Mouse (Mus musculus) hematopoietic stem cell, adult 5-6 weeks (primary cell): ENCODE results near the gene Poll. TPM values are rescaled to one million over a fixed set of nuclear protein-coding genes. Genes with fewer than 3 reads are reported as not detected.
"Not testable (repeated sequence)": the region's sequence is repeated elsewhere in the genome, so short reads cannot be mapped to it uniquely, and the experiment has no call there.

Source experiments
- ATAC-seq, 2 experiments: fragments of 125-278 bp in 1 of 2; replicated peaks in 1 of 2; 2 replicates each; pipeline ENCODE4 v1.8.0; 2016 to 2017; ENCODE audit warnings: inconsistent platforms in 2 of 2, mild to moderate bottlenecking in 2 of 2, moderate number of reproducible peaks in 2 of 2, low read depth in 1 of 2, moderate TSS enrichment in 1 of 2; ENCODE audit not compliant: low FRiP score in 2 of 2, poor library complexity in 2 of 2, severe bottlenecking in 2 of 2, insufficient read depth in 1 of 2, low TSS enrichment in 1 of 2
- total RNA-seq: library from RNA; stranded (forward); fragments of 172-1452, 232-1000 nt; gene quantifications from 2 replicates; pipeline ENCODE4 v1.2.3, GENCODE M21; 2017

Gene Poll
- total RNA-seq, 1 experiment from 2014 or later: 12.2 TPM

DNA sequence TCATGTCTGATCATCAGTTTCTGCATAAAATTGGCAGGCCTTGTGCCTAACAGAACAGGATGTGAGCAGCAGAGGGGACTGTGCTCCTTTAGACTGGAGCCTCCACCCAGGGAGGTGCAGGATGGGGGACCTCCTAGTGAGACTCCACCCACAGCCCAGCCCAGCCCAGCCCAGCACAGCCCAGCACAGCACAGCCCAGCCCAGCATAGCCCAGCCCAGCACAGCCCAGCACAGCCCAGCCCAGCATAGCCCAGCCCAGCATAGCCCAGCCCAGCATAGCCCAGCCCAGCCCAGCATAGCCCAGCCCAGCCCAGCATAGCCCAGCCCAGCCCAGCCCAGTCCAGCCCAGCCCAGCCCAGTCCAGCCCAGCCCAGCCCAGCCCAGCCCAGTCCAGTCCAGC lies 12.1 kb downstream of the Poll start:
- ATAC-seq: not testable (repeated sequence)

DNA sequence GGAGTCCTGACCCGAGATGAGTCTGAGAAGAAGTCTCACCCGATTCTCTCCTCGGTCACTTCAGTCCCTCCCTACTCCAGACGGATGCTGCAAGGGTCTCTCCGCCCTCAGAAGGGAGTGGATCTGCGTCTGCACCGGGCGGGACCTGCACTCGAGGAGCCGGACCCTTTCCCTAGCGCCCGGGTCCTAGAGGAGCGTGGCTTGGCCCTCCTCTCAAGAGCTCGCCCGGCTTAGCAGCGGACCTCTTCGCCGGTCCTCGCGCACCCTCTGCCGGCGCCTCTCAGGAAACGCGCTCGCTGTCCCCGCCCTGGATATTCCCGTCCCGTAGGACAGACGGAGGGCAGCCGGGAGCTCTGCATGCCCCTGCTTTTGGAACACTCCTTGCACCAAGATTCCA lies 15.4 kb downstream of the Poll start:
- peak; percentile 57 to 81 for ATAC-seq

- ATAC-seq: peak; percentile 67 to 68
Observed at GRCm38 (mm10) chr19:45544152-45544924, 16.0 kb downstream of the Poll start.

DNA sequence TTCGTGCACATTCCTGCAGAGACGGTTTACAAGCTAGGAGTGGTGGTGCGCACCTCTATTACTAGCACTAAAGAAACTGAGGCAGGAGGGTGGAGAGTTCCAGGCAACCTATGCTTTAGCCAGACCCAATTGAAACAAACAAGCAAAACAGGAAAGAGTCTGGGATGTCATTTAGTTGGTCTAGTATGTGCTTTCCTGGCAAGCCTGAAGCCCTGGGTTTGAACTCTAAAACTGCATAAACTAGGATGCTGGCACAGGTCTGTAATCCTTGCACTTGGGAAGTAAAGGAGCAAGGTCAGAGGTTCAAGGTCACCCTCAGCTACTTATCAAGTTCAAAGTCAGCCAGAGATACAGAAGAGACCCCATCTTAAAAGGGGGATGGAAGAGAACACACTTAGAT lies 18.3 kb downstream of the Poll start:
- ATAC-seq: no peak

- no peak; a peak in 1 of 4 replicates for ATAC-seq
Observed at GRCm38 (mm10) chr19:45541409-45542041, 18.8 kb downstream of the Poll start.

GRCm38 (mm10) chr19:45540657-45541408 lies 19.5 kb downstream of the Poll start:
- no peak for ATAC-seq

DNA sequence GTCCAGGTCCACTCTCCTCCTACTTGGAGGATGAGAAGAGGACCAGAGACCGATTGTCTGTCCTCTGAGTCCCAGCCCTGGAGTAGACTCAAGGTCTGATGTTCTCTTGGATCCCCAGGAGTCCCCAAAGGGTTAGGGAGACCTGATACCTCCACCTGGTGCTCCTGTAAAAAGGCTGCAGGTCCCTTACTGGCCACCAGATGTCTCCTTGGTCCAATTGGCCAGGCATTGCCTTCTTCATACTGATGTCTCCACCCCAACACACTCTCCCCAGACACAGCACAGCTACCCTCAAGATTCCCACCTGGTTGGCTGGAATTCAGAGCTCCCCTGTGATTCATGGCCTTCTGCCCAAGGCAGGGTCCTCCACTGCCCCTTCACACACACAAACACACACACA lies 22.8 kb downstream of the Poll start:
- ATAC-seq: peak; percentile 58 to 80; a peak in 2 of 4 replicates

- ATAC-seq: no peak
Observed at GRCm38 (mm10) chr19:45535929-45536328, 24.4 kb downstream of the Poll start.

DNA sequence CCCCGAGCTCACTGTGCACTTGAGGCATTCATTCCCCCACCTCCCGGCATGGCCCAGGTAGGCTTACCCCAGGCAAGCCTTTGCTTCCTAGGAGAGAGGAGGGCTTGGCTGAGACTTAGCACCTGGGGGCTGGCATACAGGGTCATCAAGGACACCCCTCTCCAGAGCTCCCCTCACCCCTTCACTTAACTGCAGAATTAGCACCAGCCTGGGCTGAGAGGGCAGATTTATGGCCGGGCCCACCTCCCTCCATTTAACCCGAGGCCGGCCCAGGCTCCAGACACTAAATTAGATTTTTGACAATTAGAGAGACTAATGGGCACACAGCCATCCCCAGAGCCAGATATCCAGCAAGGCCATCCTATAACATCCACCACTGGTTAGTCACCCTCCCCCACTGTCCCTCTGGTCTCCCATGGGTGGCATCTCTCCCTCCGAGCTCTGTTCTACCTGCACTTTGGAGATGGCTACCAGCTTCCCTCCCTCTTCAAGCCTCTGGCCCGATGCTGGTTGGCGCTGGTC lies 25.1 kb downstream of the Poll start:
- no peak for ATAC-seq

- no peak for ATAC-seq
Observed at GRCm38 (mm10) chr19:45533617-45534016, 26.7 kb downstream of the Poll start.

DNA sequence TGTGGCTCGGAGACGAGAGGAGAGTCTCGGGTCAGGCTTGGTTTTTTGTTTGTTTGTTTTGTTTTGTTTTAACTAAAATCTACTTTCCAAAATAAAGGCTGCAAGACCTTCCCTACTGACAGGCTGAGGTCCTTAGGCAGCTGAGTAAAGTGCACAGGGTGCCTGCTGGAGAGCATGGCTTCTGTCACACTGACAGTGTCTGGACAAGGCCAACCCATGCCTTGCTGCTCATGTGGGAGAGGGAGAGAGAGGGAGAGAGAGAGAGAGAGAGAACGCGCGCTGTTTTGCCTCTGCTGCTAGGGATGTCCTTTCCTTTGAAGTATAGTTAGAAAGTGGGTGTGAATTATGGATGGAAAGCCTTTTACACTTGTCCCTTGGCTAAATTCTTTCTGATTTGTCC lies 28.8 kb downstream of the Poll start:
- ATAC-seq: no peak

DNA sequence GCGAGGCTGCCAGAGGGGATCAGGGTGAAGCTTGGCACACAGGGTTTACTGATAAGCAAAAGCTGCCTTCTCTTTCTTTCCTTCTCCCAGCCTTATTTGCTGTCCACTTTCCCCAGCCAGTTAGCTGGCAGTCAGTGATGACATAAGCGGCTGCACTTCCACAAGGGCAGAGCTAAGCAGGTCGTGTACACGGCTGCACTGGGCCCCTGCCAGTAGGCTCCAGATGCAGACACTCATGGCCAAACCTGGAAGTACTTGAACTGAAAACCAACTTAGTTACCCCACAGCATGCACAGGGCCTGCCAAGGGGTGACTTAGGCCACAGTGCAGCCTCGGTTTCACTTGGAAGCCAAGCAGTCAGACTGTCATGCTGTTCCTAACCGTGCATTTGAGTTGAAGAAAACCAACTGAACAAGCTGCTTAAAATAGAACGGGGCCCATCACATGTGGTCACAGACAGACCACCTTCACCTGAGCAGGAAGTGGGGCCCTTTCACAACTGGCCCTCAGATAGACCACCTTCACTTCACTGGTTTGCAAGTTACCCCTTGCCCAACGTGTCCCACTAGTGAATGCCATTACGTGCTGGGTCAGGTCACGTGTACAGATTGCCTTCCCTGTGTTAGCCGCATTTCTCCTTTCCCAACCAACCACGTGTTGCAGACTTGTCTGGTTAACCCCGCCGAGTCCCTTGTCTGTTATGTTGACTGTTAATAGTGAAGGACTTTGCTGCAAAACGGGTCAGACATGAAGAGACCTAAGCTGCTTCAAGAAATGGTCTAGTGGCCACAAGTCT lies 29.9 kb downstream of the Poll start:
- ATAC-seq: peak; percentile 38 to 56

DNA sequence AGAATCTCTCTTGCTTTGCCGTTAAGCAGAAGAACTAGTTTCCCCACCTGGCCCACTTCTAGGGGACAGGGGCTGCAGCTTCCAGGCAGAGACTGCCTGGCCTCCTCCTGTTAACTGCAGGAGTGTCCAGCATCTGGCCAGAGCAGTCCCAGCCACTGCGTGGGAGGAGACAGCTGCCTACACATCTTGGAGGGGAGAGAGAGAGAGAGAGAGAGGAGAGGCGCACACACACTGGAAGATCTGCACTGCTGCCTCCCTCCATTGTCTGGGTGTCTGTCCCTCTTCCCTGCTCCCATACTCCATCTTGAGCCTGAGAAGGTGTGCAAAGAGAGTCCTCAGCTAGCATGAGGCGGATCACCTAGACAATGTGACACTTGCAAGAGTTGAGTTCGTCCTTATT lies 31.0 kb downstream of the Poll start:
- no peak for ATAC-seq

DNA sequence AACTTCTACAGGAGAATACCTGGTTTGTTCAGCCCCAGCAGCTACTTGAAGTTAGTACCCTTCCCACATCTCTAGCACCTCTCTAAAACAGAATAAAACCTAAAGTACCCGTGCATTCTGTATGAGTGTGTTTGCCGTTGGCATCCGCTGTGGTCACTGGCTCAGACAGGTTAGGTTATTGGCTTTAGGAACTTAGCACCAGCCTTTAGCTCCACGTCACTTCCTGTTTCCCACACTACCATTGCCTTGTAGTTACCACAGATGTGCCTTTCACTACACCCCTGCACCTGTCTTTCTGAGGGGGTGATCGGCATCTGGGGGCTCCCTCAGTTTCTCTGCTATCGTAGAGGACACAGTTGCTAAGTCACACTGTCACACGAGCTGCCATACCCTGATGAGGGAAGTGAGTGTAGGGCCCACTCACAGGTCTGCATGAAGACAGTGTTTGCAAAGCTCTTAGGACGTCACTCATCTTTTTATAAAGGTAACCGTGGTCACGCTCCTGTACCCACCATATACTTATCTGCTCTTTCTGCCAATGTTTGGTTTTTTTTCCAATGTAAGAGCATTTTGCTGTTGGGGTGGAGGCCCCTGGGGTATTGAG lies 32.3 kb downstream of the Poll start:
- ATAC-seq: peak; percentile 35 to 53

- no peak for ATAC-seq
Observed at GRCm38 (mm10) chr19:45527382-45527781, 32.9 kb downstream of the Poll start.

- no peak for ATAC-seq
Observed at GRCm38 (mm10) chr19:45516264-45516663, 44.1 kb downstream of the Poll start.

DNA sequence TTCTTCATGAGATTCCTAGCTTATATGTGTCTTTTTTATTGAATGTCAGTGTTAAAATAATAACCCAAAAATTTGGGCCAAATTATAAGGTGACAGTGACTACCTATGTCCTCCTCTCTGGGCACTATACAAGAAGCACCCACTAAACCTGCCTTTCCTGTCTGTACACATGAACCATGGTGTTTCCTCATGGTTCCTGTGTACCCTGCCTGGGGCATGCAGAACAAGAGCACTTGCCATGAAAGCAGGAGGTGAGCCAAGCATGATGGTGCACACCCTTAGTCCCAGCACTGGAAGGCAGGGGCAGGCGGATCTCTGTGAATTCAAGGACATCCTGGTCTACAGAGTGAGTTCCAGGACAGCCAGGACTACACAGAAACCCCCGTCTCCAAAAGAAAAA lies 45.0 kb downstream of the Poll start:
- ATAC-seq: no peak
